Mouse (Mus musculus) layer of hippocampus, postnatal 10 days (tissue): Measurements from ENCODE around the gene Cd276. TPM values are rescaled to one million over a fixed set of nuclear protein-coding genes. Genes with fewer than 3 reads are reported as not detected.
"Not testable (repeated sequence)": the region's sequence is repeated elsewhere in the genome, so short reads cannot be mapped to it uniquely, and the experiment has no call there.

Source experiments
- DNase-seq, 2 experiments: peaks; one replicate each; pipeline ENCODE4 v3.0.0; 2021; ENCODE audit warnings: low spot score in 2 of 2
- long read RNA-seq: library from polyadenylated mRNA; stranded (forward); transcript quantifications from one replicate; pipeline ENCODE4 v2.0.0, GENCODE M21; 2023
- total RNA-seq, 2 experiments: library from RNA; stranded (reverse); gene quantifications; 2 replicates each; pipeline ENCODE4 v1.2.3; 2021

Gene Cd276
- 10 to 100 TPM; 15.7 to 16.6 TPM for total RNA-seq
- long read RNA-seq, partial matches to known transcripts = 0 of 13 reads
- long read RNA-seq, other reads (novel, unspliced or antisense) = 8 of 13 reads

DNA sequence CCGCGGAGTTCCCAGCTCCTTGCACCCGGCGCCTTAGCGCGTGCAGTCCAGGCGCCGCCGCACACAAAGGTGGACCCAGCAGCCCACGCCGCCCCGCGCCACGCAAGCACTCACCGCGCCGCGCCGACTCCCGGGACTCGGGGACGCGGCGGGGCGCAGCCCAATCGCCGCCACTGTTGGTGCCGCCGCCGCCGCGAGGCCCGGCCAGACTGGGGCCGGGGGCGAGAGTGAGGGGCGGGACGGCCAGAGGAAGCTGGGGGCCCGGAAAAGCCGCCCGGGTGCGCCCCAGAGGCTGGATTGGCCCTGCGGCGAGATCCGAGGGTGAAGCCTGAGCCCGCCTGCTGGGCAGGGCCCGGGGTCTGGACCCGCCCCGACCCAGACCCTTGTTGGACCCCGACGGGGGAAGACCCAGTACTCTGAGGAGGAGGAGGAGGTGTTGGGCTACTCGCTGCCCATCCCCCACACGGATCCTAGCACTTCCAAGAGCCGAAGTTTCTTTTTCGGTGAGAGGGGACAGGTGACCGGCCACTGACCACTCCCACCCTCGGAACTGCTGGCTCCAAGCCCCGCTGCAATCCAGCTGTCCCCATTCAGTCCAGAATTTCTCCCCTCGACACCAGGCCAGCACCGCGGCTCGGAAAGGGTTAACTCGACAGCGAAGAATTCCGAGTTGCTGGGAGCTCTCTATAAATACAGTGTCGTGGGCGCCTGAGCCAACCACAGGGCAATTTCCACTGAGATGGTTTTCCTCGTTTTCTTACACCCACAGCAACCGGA lies at the start of gene Cd276:
Gene Cd276 (minus strand): TSS at position 530 of the 777 bp plus-strand sequence.
- DNase-seq = peak; percentile 77 to 78

DNA sequence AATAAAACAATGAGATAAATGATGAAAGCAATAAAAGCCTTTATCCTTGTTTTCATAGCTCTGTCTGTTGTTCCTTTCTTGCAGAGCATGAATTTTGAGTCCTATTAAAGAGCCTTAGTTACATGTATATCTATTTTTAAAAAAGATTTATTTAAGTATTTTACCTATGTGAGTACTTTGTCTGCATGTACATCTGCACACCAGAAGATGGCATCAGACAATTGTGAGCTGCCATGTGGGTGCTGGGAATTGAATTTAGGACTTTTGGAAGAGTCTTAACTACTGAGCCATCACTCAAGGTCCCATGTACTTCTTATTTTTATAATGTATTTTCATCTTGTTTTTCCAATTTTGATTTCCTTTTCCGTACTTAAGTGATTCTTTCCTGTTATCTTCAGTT lies 40.1 kb upstream of the Cd276 start:
- DNase-seq = no peak

GRCm38 (mm10) chr9:58588657-58589056 lies 33.4 kb upstream of the Cd276 start:
- no peak for DNase-seq

GRCm38 (mm10) chr9:58584323-58584722 lies 29.1 kb upstream of the Cd276 start:
- no peak for DNase-seq

- DNase-seq = peak in 1 of 2 experiments; percentile 13
These were observed 28.0 kb upstream of the Cd276 start for GRCm38 (mm10) chr9:58583267-58583641.

DNA sequence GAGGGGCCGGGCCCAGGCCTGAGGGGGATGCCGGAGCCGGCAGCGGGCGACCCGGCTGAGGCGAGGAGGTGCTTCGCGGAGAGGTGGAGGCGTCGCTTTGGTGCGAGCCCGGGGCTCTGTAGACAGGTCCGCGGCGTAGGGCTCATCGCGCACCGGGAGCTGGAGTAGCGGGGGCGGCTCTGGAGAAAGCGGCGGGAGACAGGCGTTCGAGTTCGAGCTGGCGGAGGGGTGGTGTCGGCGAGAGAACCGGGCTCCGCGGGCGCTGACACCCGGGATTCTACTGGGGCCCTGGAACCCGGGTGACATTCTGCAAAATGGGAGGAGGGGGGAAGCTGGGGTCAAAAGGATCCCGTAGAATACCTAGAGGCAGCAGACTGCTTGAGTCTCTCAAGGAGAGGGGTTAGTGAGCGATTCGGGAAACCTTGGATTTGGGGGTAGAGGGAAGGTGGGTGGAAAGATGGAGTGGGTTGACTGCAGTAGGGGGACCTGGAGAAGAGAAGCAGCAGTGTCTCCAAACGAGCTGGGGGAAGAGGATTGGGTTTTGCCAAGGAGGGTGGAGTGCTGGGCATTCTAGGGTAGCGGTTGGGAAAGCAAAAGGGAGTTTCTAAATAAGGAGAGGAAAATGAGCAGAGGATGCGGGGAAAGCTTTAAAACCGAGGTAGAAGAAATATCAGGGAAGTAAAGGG lies 27.5 kb upstream of the Cd276 start:
- no peak for DNase-seq

DNA sequence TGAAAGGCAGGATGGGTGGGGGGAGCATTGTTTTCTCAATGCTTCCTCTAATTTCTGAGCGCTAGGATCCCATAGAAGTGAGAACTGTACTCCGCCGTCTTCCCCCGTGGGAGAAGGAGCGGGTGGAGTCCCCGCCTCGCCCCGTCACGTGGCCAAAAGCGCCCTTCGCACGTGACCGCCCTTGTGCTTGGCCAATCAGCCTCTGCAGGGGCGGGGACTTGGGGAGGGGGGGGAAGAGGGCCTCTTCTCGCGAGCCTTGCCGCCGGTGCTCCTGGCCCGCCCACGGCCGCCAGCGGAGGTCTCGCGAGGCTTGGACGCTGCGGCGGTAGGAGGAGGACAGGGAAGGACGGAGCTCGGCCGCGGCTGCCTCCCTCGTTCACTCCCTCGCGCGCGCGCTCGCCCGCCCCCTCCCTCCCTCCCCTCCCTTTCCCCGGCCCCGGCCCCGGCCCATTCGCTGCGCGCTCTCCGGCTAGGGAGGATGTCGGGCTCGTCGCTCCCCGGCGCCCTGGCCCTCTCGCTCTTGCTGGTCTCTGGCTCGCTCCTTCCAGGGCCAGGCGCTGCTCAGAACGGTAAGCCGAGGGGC lies 26.8 kb upstream of the Cd276 start, which contains the start of gene Nptn:
Gene Nptn (plus strand): TSS at position 283 of the 583 bp plus-strand sequence.
- peak; percentile 95 to 97 for DNase-seq

DNA sequence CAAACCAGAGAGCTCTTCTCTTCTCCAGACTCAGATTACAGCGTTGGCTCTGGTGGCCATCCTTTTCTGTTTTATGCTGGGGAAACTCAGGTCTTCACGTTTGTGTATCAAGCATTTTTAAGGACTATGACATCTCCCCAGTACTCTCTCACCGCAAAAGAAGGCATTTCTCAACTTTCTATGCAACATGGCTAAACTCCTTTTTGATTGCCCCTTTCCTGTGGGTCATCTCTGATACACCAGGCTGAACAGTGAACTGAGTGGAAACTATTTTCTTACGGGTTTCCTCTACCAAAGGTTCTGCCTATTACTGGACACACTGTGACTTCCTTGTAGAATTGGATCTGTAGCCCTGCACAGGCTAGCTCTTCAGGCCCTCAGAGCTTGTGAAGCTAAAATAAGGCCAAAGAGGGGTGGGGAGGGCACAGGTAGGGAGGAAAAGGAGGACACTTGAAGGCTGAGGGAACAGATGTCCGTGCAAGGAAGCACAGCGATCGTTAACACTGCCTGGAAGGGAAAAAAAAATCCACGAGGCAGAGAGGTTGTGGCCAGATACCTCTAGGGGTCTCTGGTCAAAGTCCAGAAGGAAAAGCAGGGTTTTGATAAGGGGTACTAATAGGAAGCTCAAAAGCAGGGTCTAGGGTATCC lies 26.2 kb upstream of the Cd276 start:
- no peak for DNase-seq

GRCm38 (mm10) chr9:58580453-58581195 lies 25.4 kb upstream of the Cd276 start:
- DNase-seq = not testable (repeated sequence)

- peak; percentile 85 to 88 for DNase-seq
These were observed 23.4 kb upstream of the Cd276 start for GRCm38 (mm10) chr9:58578669-58579068.

DNA sequence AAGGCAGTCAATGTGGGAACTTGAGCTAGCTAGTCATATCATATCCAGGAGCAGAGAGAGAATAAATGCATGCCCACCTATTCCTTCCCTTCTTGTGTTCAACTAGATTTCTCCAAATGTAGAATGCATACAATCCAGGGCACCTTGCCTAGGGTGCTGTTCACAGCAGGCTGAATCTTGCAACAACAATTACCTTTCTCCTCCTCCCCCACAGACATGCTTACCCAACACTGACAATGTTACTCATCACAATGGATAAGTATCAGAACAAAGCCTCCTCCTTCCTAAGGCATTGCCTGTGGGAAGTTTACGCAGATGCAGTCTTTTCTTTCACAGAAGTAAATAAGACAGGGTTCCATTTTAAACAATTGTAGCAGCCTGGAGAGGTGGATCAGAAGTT lies 15.8 kb upstream of the Cd276 start:
- no peak for DNase-seq

DNA sequence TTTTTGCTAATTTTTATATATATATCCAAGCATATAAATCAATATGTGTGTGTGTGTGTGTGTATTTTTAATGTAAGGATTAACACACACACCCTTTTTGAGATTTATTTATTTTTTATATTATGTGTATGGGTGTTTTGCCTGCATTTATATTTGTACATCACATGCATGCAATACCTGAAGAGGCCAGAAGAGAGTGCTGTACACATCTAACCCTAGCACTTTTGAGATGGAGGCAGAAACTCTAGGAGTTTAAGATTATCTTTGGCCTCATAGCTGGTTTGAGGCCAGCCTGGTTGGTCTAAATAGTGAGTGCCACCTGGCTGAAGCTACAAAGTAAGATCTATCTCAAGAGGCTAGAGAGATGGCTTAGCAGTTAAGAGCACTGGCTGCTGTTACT lies 12.4 kb upstream of the Cd276 start:
- DNase-seq = no peak

GRCm38 (mm10) chr9:58565945-58566344 lies 10.7 kb upstream of the Cd276 start:
- DNase-seq = not testable (repeated sequence)

DNA sequence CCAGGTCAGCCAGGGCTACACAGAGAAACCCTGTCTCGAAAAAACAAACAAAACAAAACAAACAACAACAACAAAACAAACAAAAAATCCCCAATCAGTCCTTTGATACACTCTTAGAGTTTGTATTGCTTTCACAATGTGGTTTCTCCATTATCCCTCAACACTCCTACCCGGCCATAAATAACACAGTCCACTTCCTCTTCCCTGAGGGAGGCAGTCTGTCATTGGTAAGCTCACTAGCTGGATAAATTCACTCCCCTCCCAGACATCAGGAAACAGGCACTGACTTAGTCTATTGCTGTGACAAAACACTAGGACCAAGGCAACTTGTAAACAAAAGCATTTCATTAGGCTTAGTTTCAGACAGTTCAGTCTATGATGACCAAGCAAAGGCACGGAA lies 5.0 kb upstream of the Cd276 start:
- DNase-seq = no peak

GRCm38 (mm10) chr9:58557457-58558455 lies 2.5 kb upstream of the Cd276 start:
- no peak for DNase-seq

- DNase-seq = no peak
These were observed 1.4 kb upstream of the Cd276 start for GRCm38 (mm10) chr9:58556627-58557026.

- DNase-seq = no peak
These were observed 613 bp upstream of the Cd276 start for GRCm38 (mm10) chr9:58555685-58556414.

DNA sequence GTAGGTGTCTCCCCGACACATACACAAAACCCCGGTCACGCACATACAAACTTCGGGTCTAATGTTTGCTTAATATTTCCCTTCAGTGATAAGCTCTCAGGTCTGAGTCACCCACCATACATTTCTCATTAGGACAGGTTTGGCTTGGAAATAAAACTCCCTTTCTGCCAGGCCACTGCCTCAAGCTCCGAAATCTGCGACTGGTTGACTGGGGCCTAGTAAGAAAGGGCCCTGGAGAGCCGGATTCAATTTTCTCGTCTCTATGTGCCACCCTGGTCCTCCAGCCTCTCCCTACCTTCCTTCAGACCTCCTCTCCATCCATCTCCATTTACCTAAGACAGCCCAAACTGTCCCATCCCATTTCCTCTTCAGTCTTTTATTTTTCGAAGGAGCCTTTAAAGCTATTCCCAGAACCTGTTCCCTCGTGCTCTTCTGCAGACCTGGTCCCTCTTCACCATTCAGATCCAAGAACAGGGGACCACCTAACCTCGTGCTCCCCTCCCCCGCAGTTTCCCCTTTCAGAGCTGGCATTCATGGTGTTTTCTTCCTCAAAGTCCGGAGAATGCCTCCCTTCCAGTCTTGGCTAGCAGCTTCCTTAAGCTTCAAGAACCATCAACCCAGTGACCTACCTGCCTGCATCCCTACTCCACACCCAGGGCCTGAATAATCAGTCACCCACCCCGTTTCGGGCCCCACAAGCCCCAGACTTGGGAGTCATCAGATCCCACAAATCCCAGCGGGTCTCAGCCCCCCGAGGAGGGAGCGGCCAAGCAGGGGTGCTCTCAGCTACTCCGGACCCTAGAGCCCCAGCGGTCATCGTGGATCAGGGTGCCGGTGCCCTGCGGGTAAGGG lies 955 bp downstream of the Cd276 start:
- DNase-seq = peak in 1 of 2 experiments; percentile 56
